Mouse (Mus musculus): ENCODE results near the gene Gtpbp1. TPM values are rescaled to one million over a fixed set of nuclear protein-coding genes. Genes with fewer than 3 reads are reported as not detected.

Gtpbp1 gene
- total and polyA plus RNA-seq, 2 experiments, result 8.1 to 12.8 TPM

DNA sequence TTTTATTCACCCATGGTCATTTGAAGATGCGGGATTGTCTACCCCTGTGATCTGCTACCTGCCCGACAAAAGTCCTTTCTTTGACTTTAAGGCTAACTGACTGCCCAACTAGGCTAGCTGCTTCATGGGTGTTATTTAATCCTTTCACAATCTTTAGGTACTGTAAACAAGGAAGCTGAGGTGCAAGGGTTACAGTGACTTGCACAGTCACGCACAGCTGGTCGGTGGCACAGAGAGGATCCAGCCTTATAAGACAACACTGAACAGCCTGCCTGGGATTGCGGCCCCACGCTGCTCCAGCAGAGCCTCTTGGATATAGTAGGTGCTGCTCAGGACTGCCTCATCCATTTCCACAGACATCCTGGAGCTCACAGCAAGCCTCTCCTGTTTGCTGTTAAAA, 7.5 kb upstream of the Gtpbp1 start:
- no peaks in the 10 kb centered on the region for H3K36me3 ChIP-seq (ENCODE audit: control insufficient read depth, insufficient read depth, low read length)
- no peak overlapping the region for H3K4me3 ChIP-seq (ENCODE audit: insufficient read depth, low read depth, low read length)
- no peak for TF ChIP-seq POLR2A (IDR thresholded peaks at IDR 0.05; ENCODE audit: extremely low read depth, insufficient read depth, low read length)
- TF ChIP-seq CTCF (IDR thresholded peaks at IDR 0.05; ENCODE audit: low read depth, low read length), result no peak
- WGBS, result 24% methylated on average over 6 of the region's 6 CpGs
- peak overlapping the region; percentile 35 for H3K9ac ChIP-seq (ENCODE audit: low read depth, low read length)
- H3K27me3 ChIP-seq (ENCODE audit: control insufficient read depth, insufficient read depth, low read length), result no peaks in the 10 kb centered on the region
- peaks cover 34% of the 10 kb centered on the region; the same call in 1 of the 2 replicates for H3K79me2 ChIP-seq (ENCODE audit: control insufficient read depth, insufficient read depth, low read length)
- peak overlapping the region; percentile 88 for H3K27ac ChIP-seq (replicated peaks; ENCODE audit: insufficient read depth, low read depth, low read length)
- peak; percentile 83 for DNase-seq (ENCODE audit: extremely low read depth, low read depth, low spot score)
- peaks cover 43% of the 10 kb centered on the region for H3K4me1 ChIP-seq (ENCODE audit: control insufficient read depth, insufficient read depth, low read length)

DNA sequence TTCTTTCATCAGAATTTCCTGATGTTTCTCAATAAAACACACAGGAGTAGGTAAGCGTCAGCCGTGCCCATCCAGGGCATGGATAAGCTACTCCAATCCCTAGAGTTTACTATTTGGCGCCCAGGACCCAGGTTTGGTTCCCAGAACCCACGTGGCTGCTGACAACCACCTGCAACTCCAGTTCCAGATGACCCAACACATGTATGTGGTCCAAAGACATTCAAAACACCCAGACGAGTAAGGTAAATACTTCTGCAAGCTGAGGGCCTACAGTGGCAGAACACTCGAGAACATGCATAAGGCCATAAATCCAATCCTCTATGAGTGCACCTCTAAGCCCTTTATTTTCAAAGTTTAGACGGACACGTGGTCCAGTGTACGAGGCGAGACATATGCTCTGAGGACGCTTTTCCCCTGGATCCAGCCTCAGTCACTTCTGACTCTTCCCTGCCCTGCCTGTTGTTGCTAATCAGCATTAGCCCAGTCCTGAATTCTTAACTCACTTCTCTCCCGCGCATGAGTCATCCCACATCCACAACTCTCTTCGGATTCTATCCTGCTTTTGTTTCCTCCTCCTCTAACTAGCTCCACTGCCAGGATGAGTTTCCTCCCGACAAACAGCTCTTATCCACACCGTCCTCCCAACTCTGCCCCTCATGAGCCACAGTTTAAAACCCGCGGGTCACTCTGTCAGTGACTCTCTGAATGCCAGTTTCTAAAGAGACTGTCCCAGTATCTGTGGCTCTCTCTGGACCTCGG, 6.8 kb upstream of the Gtpbp1 start:
- 15% methylated on average over 19 of the region's 19 CpGs for WGBS
- peaks cover 46% of the 10 kb centered on the region for H3K4me1 ChIP-seq (ENCODE audit: control insufficient read depth, insufficient read depth, low read length)
- peak overlapping the region; percentile 56 for H3K27ac ChIP-seq (replicated peaks; ENCODE audit: insufficient read depth, low read depth, low read length)

DNA sequence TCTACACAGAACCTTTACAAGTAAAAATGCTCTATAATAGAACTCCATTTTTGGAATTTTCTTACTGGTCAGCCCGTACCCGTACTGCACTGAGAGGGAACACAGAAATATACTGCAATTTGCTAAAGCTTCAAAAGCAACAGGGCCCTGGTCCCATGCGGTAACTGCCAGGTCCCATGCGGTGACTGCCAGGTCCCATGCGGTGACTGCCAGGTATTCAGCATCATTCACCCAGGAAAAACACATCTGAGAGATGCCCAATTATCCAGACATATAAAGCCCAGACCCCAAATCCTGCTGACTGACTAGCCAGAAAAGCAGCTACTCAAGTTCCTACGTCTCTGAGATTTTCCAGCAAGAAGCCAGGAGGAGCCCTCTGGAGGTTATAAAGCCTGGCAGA, 6.0 kb upstream of the Gtpbp1 start:
- Histone ChIP-seq H3K4me3 (ENCODE audit: insufficient read depth, low read depth, low read length) (no peak overlapping the region; the same call in 1 of the 2 replicates), H3K79me2 (ENCODE audit: control insufficient read depth, insufficient read depth, low read length) (peaks cover 30% of the 10 kb centered on the region; the same call in 1 of the 2 replicates), H3K27me3 (ENCODE audit: control insufficient read depth, insufficient read depth, low read length) (no peaks in the 10 kb centered on the region), H3K36me3 (ENCODE audit: control insufficient read depth, insufficient read depth, low read length) (no peaks in the 10 kb centered on the region), H3K4me1 (ENCODE audit: control insufficient read depth, insufficient read depth, low read length) (peaks cover 46% of the 10 kb centered on the region), H3K27ac (replicated peaks; ENCODE audit: insufficient read depth, low read depth, low read length) (no peak overlapping the region; the same call in none of the 2 replicates), H3K9ac (ENCODE audit: low read depth, low read length) (no peak overlapping the region; the same call in 1 of the 2 replicates)
- 34% methylated on average over 6 of the region's 6 CpGs for WGBS
- no peak for DNase-seq (ENCODE audit: extremely low read depth, low read depth, low spot score)
- TF ChIP-seq CTCF (IDR thresholded peaks at IDR 0.05; ENCODE audit: low read depth, low read length), result no peak
- no peak for TF ChIP-seq POLR2A (IDR thresholded peaks at IDR 0.05; ENCODE audit: extremely low read depth, insufficient read depth, low read length)

More for the DNA sequence above, 6.8 kb upstream of the Gtpbp1 start:
- Histone ChIP-seq H3K9ac (ENCODE audit: low read depth, low read length) (peak overlapping the region; percentile 35), H3K79me2 (ENCODE audit: control insufficient read depth, insufficient read depth, low read length) (peaks cover 34% of the 10 kb centered on the region; the same call in 1 of the 2 replicates), H3K36me3 (ENCODE audit: control insufficient read depth, insufficient read depth, low read length) (no peaks in the 10 kb centered on the region), H3K4me3 (ENCODE audit: insufficient read depth, low read depth, low read length) (no peak overlapping the region), H3K27me3 (ENCODE audit: control insufficient read depth, insufficient read depth, low read length) (no peaks in the 10 kb centered on the region)
- TF ChIP-seq POLR2A (IDR thresholded peaks at IDR 0.05; ENCODE audit: extremely low read depth, insufficient read depth, low read length) (no peak), CTCF (IDR thresholded peaks at IDR 0.05; ENCODE audit: low read depth, low read length) (no peak)
- DNase-seq (ENCODE audit: extremely low read depth, low read depth, low spot score), result peak; percentile 80

DNA sequence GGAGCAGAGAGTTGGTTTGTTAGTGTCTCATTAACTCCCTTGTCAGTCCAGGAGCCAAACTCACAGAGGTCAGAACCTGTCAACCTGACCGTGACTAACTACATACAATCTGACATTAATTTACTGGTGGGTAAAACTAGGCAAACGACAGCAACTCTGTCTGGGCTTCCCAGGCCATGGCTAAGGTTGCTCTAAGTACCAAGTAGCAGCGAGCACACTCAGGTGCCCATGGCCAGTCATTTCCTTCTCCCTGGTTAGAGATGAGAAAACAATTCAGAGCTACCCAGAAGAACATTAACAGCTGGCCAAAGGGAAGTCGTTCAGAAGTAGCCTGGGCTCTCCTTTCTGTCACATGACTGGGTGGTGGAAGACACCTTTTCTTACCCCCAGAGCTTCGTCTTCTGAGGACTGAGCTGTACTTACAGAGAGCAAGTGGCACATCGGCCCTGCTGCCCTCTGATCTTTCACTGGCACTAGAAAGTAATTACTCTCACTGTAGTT, 5.5 kb upstream of the Gtpbp1 start:
- Histone ChIP-seq H3K27ac (replicated peaks; ENCODE audit: insufficient read depth, low read depth, low read length) (peak overlapping the region; percentile 45), H3K9ac (ENCODE audit: low read depth, low read length) (peak overlapping the region; percentile 50; the same call in 1 of the 2 replicates), H3K36me3 (ENCODE audit: control insufficient read depth, insufficient read depth, low read length) (no peaks in the 10 kb centered on the region), H3K79me2 (ENCODE audit: control insufficient read depth, insufficient read depth, low read length) (peaks cover 28% of the 10 kb centered on the region; the same call in 1 of the 2 replicates), H3K27me3 (ENCODE audit: control insufficient read depth, insufficient read depth, low read length) (no peaks in the 10 kb centered on the region), H3K4me3 (ENCODE audit: insufficient read depth, low read depth, low read length) (peak overlapping the region; percentile 28), H3K4me1 (ENCODE audit: control insufficient read depth, insufficient read depth, low read length) (peaks cover 46% of the 10 kb centered on the region)
- DNase-seq (ENCODE audit: extremely low read depth, low read depth, low spot score), result peak; percentile 76
- TF ChIP-seq POLR2A (IDR thresholded peaks at IDR 0.05; ENCODE audit: extremely low read depth, insufficient read depth, low read length) (no peak), CTCF (IDR thresholded peaks at IDR 0.05; ENCODE audit: low read depth, low read length) (no peak)
- WGBS, result 14% methylated on average over 6 of the region's 6 CpGs

DNA sequence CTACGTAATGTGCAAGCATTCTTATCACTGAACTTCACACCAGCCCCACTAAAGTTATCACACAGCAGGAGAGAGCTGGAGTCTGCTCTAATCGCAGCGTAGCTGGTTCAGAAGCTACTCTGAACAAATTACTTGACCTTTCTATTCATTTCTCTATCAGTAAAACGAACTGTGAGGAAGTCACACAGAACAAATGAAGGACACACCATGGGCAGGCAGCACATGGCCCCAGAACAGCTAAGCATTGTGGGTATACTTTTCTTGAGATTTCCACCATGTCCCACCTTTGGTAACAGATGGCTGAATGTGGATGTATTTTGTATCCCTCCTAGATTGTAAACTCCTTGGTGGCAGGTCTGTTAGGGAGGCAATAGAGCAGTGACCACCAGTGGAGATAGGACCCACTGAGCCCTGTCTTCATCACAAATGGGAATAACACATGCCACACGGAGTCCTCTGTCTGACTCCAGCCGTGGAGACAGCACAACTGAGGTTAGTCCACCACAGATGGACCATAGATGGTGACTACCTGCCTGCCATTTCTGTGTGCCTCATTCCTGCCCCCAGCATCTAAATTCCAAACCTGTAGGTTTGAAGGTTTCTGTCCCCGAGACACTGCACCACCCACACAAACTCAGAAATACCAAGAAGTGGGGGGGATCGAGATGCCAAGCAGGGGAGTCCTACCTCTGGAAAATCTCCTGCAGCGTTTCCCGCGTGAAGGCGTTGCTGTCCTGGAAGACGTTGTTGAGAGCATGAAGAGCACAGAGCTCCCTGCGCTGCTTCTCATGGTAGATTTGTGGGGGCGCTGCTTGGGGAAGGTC, 4.4 kb upstream of the Gtpbp1 start:
- Histone ChIP-seq H3K79me2 (ENCODE audit: control insufficient read depth, insufficient read depth, low read length) (peaks cover 24% of the 10 kb centered on the region), H3K36me3 (ENCODE audit: control insufficient read depth, insufficient read depth, low read length) (no peaks in the 10 kb centered on the region), H3K4me1 (ENCODE audit: control insufficient read depth, insufficient read depth, low read length) (peaks cover 46% of the 10 kb centered on the region), H3K9ac (ENCODE audit: low read depth, low read length) (peak overlapping the region; percentile 38), H3K27ac (replicated peaks; ENCODE audit: insufficient read depth, low read depth, low read length) (no peak overlapping the region), H3K4me3 (ENCODE audit: insufficient read depth, low read depth, low read length) (peak overlapping the region; percentile 89), H3K27me3 (ENCODE audit: control insufficient read depth, insufficient read depth, low read length) (no peaks in the 10 kb centered on the region)
- DNase-seq (ENCODE audit: extremely low read depth, low read depth, low spot score), result no peak
- TF ChIP-seq CTCF (IDR thresholded peaks at IDR 0.05; ENCODE audit: low read depth, low read length), result no peak
- no peak for TF ChIP-seq POLR2A (IDR thresholded peaks at IDR 0.05; ENCODE audit: extremely low read depth, insufficient read depth, low read length)
- WGBS, result 4% methylated on average over 15 of the region's 15 CpGs
